Mouse (Mus musculus) right cerebral cortex, postnatal 36 days (tissue): ENCODE results near the gene Flt4.
A peak's percentile ranks its signal among the peaks of the same experiment; 100 is the strongest.

ENCODE experiments used
- DNase-seq, 2 experiments: peaks; one replicate each; pipeline ENCODE4 v3.0.0; 2022; ENCODE audit warnings: low spot score in 2 of 2, mixed read lengths in 1 of 2

Gene Flt4

DNA sequence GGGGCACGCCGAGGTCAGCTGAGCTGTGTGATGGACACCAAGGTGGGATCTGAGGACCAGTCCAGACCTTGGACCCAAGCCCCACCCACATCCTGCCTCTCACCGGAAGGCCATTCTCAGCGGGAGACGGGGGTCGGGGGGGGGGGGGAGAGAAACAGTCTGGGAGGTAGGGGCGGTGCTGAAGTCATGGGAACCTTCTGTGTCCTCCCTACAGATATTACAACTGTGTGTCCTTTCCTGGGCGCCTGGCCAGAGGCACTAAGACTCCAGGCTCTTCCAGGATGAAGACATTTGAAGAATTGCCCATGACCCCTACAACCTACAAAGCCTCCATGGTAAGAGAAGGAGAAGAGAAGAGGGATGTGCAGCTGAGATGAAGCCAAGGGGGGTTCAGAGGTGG lies 36.6 kb downstream of the Flt4 start:
- DNase-seq, result no peak

DNA sequence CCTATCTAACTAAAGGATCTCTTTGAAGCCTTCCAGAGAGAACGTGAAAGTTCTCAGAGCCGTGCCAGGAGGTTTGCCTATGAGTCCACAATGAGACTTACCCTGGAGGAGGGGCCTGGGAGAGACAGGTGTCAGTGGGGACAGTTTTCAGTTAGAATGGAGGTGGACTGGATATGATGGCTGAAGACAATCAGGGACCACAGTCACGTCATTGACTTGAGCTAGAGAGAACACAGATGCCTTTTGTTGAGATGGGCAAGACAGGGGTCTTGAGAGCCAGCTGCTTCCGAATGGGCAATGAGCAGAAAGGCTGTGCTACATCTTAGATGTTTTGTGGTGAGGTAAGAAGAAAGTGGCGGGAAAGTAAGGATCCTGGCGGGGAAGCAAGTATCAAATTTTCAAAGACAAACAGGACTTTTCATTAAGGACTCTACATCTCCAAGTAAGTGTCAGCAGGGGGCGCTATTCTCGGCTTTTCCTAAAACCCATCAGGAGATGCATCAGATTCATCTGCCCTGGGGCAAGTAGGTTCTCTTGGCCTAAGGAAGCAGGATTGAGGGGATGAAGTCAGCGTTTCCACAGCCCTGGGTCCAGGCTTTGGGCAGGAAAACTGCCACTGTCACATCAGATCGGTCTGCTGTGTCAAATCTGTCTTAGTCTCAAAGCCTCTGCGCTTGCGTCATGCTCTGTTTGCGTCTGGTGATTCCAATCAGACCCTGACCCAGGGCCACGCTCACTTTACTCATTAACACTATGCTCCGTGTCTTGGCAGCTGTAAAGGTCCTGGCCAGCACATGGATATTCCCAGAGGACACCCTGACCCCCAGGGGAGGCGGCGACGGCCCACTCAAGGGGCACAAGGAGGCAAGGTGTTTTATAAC lies 41.3 kb downstream of the Flt4 start:
- DNase-seq, result no peak

DNA sequence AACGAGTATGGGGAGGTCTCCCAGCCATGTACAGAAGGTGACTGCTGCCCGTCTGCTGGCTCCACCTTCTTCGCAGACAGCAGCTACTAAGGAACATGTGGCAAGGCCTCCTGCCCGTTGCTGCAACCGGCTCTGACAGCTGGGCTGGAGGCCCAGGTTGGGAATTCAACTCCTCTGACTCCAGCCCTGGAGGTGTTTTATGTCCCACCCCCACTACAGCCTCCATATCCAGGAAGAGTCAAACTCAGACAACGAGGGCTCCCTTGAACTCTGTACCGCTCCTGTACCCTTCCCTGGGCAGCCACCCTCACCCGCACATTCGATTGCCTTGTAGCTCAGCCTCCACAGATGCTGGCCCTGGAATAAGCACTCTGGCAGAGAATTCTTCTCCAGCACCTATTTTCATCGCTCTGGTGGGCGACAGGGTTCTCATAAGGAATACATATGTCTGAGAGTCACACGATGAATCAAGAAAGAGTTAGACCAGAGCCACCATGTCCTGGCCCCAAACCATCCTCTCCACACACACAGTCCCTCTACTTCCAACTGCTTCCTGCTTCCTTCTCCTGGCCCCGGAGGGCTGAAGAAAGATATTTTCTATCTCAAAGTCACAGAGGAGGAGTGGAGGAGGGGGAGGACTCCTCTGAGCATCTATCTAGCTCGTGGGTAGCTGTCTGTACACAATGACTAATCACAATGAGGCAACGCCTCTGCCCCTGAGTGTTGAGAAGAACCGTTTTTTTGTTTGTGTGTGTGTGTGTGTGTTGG lies 42.1 kb downstream of the Flt4 start:
- peak; percentile 43 to 68 for DNase-seq

DNA sequence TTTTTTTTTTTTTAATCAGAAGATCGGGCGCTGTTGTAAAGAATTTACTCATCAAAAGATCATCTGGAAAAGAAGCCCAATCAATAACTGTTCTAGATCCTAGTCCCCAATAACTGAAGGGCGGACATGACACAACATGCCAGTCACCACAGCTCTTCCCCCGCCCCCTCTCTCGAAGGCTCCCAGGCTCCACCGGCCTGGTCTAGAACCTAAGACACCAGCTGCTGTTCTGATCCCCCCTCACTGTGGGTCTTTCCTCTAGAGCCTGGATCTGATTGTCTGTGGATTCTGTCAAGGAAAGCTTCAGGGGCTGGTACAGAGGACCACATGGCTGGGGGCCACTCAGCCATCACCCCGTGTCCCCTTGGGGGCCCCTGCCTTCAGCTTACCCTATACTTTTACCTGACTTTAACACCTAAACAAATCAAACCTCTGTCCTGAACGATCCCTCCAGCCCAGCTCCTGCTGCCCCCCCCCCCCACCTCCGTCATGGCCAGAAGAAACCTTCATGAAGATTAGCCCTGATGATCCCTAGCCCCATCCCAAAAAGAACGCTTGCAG lies 42.8 kb downstream of the Flt4 start:
- DNase-seq, result no peak

DNA sequence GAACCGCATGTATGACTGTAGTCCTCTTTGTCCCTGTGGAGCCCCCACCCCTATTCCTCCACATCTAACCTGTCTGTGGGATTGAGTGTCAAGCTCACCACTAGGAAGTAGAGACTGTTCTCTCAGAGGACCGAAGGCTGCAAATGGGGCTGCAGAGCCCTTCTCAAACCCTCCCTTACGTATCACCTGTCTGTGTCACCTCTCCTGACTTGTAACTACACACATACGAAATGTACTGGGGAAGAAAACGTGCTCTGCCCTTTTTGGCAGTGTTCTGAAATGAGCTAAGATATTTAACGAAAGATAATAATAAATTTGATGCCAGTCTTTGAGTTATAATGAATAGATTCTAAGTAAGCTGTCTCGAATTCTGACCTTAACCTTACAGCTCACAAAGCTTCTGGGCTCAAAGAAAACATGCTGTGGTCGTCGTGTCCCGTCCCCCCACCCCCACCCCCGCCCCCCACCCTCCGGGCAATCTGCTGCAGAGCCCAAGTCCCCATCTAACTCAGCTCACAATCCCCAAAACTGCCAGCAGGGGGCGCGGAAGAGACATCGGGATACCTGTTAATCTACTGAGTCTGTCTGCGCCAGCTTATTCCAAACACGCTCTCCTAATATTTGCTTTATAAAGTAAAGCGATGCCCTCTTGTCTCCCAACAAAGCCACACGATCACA lies 43.5 kb downstream of the Flt4 start:
- DNase-seq, result peak; percentile 76 to 79

DNA sequence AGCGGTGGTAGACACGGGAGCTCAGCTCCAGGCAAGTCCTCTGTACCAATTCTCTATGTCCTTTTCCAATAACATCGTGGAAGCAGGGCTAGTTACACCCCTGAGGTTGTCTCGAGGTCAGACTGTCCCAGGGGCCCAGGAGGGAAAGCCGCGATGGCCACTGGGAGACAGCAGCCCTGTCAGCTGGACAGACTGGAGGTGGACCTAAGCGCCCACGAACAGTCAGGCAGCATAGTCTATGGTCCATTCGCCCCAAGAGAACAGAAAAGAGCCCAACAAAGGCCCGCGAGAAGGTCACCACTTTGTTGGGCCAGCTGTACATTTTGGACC lies 44.0 kb downstream of the Flt4 start:
- no peak for DNase-seq

DNA sequence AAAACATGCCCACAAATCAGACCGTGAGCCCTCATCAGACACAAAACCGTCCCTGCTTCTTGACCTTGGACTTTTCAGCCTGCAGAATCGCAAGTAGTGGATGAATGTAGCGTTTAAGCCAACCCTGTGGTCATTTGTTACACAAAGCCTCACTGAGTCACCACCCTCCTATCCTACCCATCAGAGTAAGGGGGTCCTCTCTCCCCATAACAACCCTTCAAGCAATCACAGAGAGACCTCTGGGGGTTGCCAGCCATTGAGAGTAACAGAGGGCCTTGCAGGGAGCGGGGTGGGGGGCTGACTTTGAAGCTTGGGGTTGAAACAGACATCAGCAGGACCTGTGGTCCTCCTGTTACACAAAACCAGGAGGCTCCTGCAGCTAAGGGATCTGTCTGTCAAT lies 45.6 kb downstream of the Flt4 start:
- DNase-seq, result no peak

DNA sequence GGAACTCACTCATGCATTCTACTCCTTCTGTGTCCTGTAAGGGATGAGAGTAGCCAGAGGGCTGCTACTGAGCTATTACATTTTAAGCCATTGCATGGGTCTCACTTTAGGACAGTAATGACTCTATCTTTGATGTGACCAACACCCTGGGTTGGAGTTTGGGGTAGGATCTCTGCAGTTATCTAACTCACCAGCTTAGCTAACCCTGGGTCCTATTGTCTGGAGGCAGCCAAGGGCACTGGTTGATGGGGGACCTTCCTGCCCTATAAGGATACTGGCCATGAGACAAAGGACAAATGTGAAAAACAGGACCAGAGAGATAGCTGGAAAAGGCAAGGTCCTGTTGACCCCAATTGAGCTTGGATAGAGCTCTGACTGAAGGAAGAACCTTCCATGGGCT lies 46.4 kb downstream of the Flt4 start:
- no peak for DNase-seq

DNA sequence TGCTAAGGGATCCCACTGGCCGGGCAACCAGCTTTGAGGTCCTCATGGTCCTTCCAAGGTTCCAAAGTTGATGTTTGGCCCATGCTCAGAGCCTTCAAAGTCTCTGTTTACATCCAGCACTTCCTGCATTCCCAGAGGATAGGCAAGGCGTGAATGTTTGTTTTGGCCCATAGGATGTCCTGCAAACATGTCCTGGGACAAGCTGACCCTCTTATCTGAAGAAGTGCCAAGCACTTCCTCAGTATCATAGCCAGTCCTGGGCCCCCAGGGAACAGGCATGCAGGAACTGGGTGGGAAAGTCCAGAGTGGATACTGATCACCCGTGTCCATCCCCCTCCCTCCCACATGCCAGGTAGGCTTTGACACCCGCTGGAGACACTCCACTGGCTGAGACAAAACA lies 49.0 kb downstream of the Flt4 start:
- DNase-seq, result no peak

DNA sequence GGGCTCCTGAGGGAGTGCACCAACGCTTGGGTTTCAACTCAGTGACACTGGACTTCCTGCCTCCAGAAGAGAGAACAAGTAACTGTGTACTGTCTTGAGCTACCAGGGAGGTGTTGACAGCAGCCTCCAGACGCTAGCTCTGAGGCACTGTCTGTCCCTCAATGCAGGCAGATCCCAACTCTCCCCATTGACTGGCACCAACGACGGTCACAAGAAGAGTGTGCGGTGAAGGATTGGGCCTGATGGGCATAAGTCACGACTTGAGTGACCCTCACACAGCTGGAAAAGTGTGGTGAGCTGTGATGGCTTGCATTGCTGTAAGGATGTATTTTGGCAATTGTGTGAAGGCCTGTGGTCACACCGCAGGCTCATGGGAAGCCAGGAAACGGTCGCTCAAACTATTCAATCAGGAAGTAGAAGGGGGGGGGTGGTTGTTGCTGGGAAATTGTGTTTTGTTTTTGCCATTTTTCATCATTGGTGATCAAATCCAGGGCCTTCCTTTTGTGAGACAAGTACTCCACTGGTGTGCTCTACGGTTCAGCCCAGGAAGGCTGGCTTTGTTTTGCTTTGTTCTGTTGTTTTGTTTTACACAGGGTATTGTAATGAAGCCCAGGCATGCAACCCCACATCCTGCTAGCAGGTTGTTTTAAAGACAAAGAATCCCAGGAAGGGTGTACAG lies 49.9 kb downstream of the Flt4 start:
- DNase-seq, result no peak

DNA sequence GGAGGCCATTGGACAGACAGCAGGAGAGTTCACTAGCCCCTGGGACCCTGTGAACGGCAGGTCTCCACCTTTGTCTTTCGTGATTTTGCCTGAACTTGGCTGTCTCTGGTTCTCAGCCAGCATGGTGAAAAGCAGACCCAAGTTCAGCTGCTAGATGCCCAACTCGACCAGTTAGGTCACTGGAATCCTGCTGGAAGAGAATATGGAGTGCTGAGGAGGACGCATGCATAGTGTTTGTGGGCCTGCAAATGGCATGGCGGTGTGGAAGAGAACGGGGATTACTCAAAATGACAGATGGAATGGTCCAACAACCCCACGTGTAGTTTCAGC lies 50.4 kb downstream of the Flt4 start:
- no peak for DNase-seq

DNA sequence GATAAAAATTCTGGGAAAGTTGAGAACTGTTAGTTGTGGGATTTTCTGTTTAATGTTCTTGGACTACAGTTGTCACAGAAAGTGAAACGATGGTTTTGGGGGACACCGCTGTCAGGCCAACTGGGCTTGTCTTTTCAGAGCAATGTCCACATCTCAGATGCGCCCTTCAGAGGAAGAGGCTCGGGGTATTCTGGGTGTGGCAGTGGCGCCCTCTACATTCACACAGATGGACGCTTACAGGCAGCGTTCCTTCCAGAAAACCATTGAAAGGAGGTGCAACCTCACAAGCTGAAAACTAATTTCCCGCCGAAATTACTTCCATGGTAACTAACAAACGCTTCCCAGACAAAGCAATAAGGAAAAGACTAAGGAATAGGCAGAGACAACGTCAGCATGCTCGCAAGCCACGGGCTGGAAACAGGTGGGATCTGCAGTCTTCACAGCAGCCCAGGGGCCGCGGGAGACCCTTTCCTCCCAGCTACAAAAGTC lies 53.3 kb downstream of the Flt4 start:
- no peak for DNase-seq

DNA sequence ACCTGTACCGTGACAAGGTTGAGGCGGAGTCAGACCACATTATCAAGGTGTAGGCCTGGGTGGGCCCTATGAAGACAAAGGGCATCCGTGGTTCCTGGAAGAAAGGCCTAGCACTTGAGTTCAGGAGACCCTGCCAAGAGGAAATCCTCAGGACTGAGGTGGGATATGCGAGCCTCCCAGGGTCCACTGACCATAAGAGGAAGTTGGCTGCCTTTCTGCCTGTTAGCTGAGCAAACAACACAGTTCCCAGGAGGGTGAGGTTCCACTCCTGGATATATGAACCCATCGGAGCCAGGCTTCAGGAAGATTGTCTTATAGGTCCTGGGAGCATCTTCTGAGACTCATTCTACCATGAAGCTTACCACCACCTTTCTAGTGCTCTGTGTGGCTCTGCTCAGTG lies 54.2 kb downstream of the Flt4 start, which contains the start of gene Scgb3a1:
Scgb3a1 (plus strand) TSS at position 301 of the 400 bp plus-strand sequence.
- no peak for DNase-seq

DNA sequence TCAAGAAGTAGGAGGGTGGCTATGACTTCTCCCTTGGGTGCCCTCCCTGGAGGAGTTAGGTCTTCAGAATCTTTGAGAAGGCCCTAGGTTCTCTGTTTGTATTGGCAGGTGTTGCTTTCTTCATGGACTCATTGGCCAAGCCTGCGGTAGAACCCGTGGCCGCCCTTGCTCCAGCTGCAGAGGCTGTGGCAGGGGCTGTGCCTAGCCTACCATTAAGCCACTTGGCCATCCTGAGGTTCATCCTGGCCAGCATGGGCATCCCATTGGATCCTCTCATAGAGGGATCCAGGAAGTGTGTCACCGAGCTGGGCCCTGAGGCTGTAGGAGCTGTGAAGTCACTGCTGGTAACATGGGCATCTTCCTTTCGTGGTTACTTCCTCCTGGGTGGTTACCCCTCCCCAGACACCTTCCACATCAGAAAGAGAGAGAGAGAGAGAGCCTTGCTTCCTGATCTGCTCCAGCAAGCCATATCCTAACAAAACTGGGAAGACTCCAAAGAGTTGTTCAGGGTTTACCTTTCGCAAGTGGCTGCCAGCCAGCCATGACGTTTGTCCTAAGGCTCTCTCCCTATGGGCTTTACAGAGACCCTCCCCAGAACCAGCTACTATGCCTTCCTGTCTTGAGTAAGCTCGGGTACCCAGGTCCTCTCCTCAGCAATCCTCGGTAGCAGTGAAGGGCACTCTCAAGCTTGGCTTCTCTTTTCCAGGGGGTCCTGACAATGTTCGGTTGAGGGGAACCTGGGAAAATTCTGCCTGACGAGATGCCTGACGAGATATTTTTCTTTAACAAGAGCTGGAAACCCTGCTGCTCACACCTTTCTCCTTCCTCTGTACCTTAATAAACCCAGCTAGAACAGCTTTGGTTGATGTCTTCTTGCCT lies 55.4 kb downstream of the Flt4 start:
- DNase-seq, result no peak

DNA sequence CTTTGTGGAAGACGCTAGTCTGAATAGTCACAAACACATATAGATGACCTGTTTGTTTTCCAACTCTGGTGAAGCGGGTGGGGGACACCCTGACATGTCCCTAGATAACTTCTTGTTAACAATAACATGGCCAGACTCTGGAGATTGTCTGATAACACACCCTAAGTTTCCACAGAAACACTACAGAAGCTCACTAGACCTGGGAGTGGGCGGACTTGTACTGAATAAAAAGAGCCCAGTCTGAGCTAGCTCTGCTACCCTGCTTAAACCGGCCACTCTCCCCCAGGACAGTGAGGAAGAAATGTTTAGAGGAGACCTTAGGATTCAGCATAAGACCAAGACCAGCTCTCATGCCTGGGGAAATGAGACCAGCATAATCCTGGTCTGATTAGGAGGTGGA lies 56.4 kb downstream of the Flt4 start:
- DNase-seq, result no peak

DNA sequence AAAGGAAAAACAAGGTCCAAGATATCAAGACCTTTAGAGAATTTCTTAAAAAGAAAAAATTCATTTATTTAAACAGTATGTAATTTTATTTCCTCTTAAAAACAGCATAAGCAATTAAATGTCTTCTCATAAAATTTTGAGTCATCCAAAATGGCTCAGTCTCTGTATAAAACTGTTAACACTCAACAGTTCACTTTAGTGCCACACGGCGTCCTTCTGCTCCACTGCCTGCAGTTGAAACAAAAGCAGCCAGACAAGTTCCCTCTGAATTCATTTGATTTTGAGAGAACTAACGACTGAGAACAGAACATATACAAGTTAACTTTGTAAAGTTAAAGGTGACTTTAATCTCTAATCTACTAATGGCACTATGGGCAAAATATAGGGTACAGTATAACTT lies 64.4 kb downstream of the Flt4 start:
- DNase-seq, result no peak

DNA sequence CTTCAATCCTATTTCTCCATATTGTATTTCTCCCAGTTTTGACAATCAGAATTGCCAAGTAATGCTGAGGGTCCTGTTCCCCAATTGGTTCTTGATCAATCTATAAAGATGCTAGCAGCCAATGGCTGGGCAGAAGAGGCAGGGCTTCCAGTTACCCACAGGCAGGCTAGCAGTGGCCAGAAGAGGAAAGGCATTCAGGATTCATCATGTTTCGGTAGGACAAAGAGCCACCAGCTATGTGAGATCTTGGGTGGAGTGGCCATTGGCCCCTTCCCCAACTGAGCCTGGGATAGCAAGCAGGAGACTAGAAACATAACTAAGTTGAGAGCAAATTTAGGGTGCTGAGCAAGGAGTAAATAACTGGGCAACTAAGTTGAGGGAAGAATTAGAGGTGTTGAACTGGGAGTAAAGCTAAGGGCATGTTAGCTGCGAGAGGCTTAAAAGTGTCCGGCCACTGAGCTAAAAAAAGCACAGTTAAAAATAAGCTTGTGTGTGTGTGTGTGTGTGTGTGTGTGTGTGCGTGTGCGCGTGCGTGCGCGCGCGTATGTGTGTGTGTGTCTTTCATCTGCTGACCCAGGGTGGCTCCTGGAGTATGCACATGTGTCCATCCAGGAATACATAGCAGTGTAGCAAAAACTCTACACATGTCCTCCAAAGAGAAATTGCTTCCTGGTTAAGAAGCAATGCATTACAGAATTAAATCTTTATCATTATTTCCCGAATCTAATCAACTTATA lies 75.3 kb downstream of the Flt4 start:
- no peak for DNase-seq

DNA sequence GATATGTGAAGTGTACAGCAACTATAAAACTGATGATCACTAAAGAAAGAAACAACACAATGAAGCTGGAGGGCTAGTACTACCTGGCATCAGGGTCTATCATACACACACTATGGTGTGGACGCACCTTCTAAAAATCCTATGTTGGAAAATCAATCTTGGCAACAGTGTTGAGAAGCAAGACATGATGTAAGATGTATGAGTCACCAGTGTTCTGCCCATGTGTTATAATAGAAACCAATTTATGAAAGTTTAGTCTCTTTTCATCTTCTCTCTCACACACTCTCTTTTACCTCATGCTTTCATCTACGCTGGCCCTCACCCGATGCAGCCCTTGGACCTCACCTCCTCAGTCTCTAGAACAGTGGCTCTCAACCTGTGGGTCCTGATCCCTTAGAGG lies 86.0 kb downstream of the Flt4 start:
- DNase-seq, result no peak

DNA sequence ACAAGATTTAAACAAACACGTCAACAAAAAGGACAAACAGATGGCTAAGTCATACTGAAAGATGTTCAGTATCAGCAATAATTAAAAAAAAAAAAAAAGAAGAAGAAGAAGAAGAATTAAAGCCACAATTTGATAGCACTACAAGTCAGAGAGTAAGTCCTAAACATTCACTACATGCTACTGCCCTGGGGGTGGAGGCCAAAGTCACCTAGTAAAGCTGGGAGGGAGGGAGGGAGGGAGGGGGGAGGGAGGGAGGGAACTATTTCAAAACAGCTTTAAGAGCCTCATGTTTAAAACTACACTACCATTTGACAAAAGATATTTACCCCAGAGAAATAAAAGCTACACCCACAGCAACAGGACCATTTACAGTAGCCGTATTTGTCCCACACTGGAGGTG lies 86.6 kb downstream of the Flt4 start:
- DNase-seq, result no peak

DNA sequence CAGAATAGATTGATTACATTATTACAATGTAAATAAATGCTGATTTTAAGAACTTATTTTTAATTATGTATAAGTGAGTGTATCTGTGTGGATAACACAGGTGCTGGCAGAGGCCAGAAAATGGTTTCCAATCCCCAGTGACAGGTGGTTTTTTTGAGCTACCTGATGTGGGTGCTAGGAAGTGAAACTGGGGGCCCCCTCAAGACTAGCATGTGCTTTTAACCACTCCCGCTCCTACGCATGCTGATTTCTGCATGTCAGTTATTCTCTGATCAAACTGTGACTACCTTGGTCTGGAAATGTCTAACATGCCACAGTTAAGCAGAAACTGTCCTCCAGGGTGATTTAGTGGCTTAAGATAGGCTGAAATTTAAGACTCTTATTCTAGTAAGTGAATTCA lies 87.4 kb downstream of the Flt4 start:
- DNase-seq, result no peak
